Mouse (Mus musculus) neural tube, embryonic 14.5 days (tissue): ENCODE results near the gene Nebl. TPM values are rescaled to one million over a fixed set of nuclear protein-coding genes. Genes with fewer than 3 reads are reported as not detected.

ENCODE experiments used
- ATAC-seq: fragments of 200-750 bp; cut with Nextera tagmentation; 2 replicates; pipeline ENCODE4 v1.8.0; 2017; ENCODE audit warnings: low read depth, mild to moderate bottlenecking, moderate TSS enrichment, moderate library complexity
- H3K27ac ChIP-seq: fragments of 300-500 bp; sonication (generic); 2 replicates; pipeline ENCODE4 v1.5.1; 2014; ENCODE audit warnings: low read depth, mild to moderate bottlenecking, control low read depth, low read length, moderate library complexity, mixed read lengths
- H3K27me3 ChIP-seq: fragments of 300-500 bp; sonication (generic); 2 replicates; pipeline ENCODE4 v1.6.1; 2014; ENCODE audit warnings: low read length; ENCODE audit not compliant: control insufficient read depth, insufficient read depth
- H3K36me3 ChIP-seq: fragments of 300-500 bp; sonication (generic); 2 replicates; pipeline ENCODE4 v1.6.1; 2014; ENCODE audit warnings: low read length, mixed read lengths; ENCODE audit not compliant: control insufficient read depth, insufficient read depth
- H3K4me1 ChIP-seq: fragments of 300-500 bp; sonication (generic); 2 replicates; pipeline ENCODE4 v1.6.1; 2014; ENCODE audit warnings: low read length; ENCODE audit not compliant: control insufficient read depth, insufficient read depth
- H3K4me2 ChIP-seq: fragments of 300-500 bp; sonication (generic); 2 replicates; pipeline ENCODE4 v1.6.1; 2014; ENCODE audit warnings: mild to moderate bottlenecking, low read depth, low read length, control low read depth
- H3K4me3 ChIP-seq: fragments of 300-500 bp; sonication (generic); 2 replicates; pipeline ENCODE4 v1.5.1; 2014; ENCODE audit warnings: low read depth, low read length, control low read depth, mixed read lengths
- H3K9ac ChIP-seq: fragments of 300-500 bp; sonication (generic); replicated peaks from 2 replicates; pipeline ENCODE4 v1.6.1; 2014; ENCODE audit warnings: low read depth, mild to moderate bottlenecking, control low read depth, low read length, mixed read lengths
- H3K9me3 ChIP-seq: fragments of 300-500 bp; sonication (generic); 2 replicates; pipeline ENCODE4 v1.6.1; 2016; ENCODE audit warnings: low read length; ENCODE audit not compliant: control insufficient read depth
- WGBS: fragments of 180-500 bp; shearing (Covaris S2); extraction: QIAGEN DNeasy Blood & Tissue Kit; methylation state at CpG from one replicate; pipeline ENCODE4 v1.1.7; 2014; 5-methylcytosine and 5-hydroxymethylcytosine counted together
- polyA plus RNA-seq: library from polyadenylated mRNA; unstranded; fragments of >200 nt; fragmentation: Nextera tagmentation; extraction: Ambion mirVana; gene quantifications from 2 replicates; pipeline ENCODE4 v1.2.1, GENCODE M21; 2014

Gene Nebl
- polyA plus RNA-seq, 1 experiment from 2014 or later, result 16.7 TPM

DNA sequence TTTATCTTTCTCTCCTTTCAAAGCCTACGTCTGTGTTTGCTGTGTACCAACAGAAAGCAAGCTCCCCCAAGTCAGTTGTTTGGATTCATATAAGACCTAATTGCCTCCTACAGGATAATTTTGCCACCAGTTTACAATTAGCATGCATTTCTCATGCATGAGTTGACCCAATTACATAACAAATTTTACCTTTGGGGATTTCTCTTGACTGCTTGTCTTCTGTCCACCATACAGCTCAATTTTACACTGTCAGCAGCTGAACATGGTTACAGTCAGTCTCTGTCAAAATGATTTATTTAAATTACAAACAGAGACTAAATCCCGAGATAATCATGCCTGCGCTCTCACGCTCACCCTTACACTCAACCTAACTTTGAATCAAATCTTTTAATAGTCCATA lies 206.1 kb downstream of the Nebl start:
- Histone ChIP-seq H3K4me2 (no peak overlapping the region), H3K9ac (no peak overlapping the region), H3K27me3 (no peaks in the 10 kb centered on the region), H3K4me1 (0 out of 2 replicates have a peak, but pooled peaks cover 10% of the 10 kb centered on the region), H3K36me3 (no peaks in the 10 kb centered on the region), H3K9me3 (no peaks in the 10 kb centered on the region), H3K27ac (no peak overlapping the region), H3K4me3 (no peak overlapping the region)
- 34% methylated on average over 4 of the region's 4 CpGs for WGBS
- ATAC-seq, result peak; percentile 61; the same call in 1 of the 2 replicates

DNA sequence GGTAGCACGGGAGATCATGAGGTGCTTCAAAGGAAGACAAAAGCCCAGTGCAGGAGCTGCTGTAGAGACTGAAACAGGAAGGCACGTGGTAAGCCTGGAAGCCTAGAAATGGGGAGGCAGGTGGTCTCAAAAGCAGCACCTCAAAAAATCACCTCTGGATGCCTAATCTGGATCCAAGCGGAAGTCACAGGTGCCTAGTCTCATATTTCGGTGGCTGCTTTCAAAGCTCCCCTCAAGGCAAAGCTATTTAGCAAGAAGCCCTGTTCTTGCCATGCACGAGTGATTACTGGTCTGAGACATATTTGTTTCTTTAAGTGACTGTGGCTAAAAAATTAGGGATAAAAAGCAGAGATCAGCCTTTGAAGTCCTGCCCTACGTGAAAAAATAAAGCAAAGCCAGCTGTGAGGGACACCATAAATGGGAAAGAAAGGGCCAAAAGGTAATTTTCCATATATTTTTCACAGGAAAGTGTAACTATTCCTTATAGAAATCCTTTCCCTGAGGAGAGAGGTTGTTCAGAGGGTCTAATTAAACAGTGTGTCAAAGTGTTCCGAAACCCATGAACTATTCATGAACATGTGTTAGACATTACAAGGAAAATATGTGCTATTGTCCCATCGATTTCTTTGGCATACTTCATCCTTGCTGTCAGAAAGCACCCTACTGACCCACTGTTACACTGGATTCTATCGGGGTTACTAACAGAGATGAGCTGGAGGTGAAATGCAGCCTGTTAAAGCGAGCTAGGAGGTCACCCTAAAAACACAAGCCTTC lies 206.9 kb downstream of the Nebl start:
- 42% methylated on average over 10 of the region's 10 CpGs for WGBS
- H3K9me3 ChIP-seq, result no peaks in the 10 kb centered on the region
- H3K27ac ChIP-seq, result no peak overlapping the region
- no peaks in the 10 kb centered on the region for H3K36me3 ChIP-seq
- no peak overlapping the region for H3K4me3 ChIP-seq
- H3K27me3 ChIP-seq, result no peaks in the 10 kb centered on the region
- no peak for ATAC-seq
- no peak overlapping the region for H3K4me2 ChIP-seq
- H3K9ac ChIP-seq, result no peak overlapping the region
- H3K4me1 ChIP-seq, result 0 out of 2 replicates have a peak, but pooled peaks cover 10% of the 10 kb centered on the region

DNA sequence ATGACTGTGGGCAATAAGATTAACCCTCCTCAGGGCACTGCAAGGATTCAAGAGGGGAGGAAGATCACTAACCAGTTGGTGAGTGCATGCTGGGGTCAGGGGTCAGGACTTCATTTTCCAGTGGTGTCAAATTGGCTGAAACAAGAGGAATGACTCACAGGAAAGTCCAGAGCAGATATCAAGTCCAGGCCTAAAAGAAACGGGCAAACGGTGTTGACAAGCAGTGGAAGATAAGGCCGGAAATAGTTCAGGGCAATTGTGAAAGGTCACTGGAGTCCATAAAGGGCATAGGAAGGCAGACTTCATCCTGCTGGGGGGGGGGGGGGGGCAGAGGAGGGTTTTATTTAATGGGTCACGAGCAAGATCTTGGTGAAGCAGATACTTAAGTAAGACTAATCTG lies 207.5 kb downstream of the Nebl start:
- Histone ChIP-seq H3K36me3 (no peaks in the 10 kb centered on the region), H3K4me1 (0 out of 2 replicates have a peak, but pooled peaks cover 10% of the 10 kb centered on the region), H3K27ac (no peak overlapping the region), H3K4me3 (no peak overlapping the region), H3K9ac (no peak overlapping the region), H3K27me3 (no peaks in the 10 kb centered on the region), H3K9me3 (no peaks in the 10 kb centered on the region), H3K4me2 (no peak overlapping the region)
- 0 out of 2 replicates have a peak, but pooled peaks have one; percentile 20 for ATAC-seq
- WGBS, result 62% methylated on average over 4 of the region's 4 CpGs

DNA sequence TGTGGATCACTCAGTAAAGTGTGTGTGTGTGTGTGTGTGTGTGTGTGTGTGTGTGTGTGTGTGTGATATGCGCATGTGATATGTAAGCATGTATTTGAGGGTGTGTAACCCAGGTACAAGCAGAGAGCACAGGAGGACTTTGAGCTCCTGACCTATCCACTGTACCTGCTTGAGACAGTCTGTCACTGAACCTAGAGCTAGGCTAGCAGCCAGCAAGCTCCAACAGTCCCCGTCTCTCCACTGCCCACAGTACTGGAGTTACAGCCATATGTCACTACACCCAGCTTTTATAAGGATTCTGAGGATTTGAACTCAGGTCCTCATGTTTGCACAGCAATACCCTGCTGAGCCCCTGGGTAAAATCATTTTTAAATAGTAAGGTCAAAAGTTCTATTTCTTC lies 215.6 kb downstream of the Nebl start:
- H3K9ac ChIP-seq, result no peak overlapping the region
- no peak overlapping the region for H3K4me3 ChIP-seq
- H3K36me3 ChIP-seq, result no peaks in the 10 kb centered on the region
- WGBS, result 91% methylated on average over 2 of the region's 2 CpGs
- no peak for ATAC-seq
- H3K9me3 ChIP-seq, result no peaks in the 10 kb centered on the region
- no peak overlapping the region for H3K4me2 ChIP-seq
- H3K27ac ChIP-seq, result no peak overlapping the region
- no peaks in the 10 kb centered on the region for H3K27me3 ChIP-seq
- H3K4me1 ChIP-seq, result peaks cover 8% of the 10 kb centered on the region

DNA sequence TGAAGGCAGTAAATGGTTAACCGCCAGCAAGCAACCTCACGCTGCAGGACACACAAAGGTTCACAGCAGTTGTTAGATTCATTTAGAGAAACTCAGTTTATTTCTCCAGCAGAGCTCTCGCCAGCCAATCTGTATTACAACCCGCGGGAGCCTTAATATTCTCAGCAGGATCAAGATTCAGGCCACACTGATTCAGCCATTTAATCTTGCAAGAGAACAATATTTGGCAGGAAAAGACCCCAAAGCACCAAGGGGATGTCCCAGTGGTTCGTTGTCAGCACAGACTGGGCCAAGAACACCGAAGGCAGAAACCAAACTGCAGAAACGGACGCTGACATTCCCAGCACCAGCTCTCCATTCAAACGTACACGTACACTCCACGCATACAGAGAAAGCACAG lies 216.5 kb downstream of the Nebl start:
- H3K9me3 ChIP-seq, result no peaks in the 10 kb centered on the region
- peaks cover 8% of the 10 kb centered on the region for H3K4me1 ChIP-seq
- ATAC-seq, result peak; percentile 68
- 0 out of 2 replicates have a peak overlapping the region, but pooled peaks have one; percentile 23 for H3K4me2 ChIP-seq
- 16% methylated on average over 12 of the region's 12 CpGs for WGBS
- no peaks in the 10 kb centered on the region for H3K27me3 ChIP-seq
- H3K4me3 ChIP-seq, result no peak overlapping the region
- no peaks in the 10 kb centered on the region for H3K36me3 ChIP-seq
- no peak overlapping the region; the same call in 1 of the 2 replicates for H3K9ac ChIP-seq
- H3K27ac ChIP-seq, result peak overlapping the region; percentile 23; the same call in 1 of the 2 replicates

DNA sequence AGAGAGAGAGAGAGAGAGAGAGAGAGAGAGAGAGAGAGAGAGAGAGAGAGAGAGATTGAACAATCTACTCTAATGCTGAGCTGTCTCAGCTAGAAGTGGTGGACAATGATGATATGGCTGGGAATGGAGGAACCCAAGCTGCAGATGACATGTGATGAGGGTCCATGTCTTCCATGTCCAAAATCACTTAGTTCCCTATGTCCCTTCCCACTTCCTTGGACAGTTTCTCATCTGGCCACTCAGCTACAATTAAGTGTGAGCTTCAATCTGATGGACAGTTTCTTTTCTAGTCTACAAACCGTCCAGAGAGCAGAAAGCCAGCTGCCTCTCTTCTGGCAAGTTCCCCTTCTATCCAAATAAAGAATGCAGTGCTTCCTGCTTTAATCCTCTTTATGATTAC lies 221.3 kb downstream of the Nebl start:
- no peak for ATAC-seq
- no peak overlapping the region for H3K4me2 ChIP-seq
- 69% methylated on average over 1 of the region's 1 CpGs for WGBS

DNA sequence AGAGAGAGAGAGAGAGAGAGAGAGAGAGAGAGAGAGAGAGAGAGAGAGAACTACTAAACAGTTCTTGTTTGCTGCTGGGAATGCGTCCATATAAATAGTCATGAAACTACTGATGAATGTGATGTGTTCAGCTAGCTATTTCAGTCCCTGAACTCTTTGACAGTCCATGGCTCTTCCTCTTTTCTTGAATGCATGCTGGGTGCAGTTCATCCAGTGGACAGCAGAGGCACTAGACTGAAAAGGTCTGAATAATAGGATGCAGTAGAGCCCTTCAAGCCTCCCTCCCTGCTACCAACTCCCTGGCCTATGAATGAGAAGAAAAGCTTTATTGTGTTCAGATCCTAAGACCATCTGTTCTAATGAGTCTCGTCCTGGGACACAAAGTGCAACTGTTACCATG lies 223.9 kb downstream of the Nebl start:
- H3K9me3 ChIP-seq, result no peaks in the 10 kb centered on the region
- no peaks in the 10 kb centered on the region for H3K27me3 ChIP-seq
- no peak overlapping the region for H3K4me2 ChIP-seq
- H3K9ac ChIP-seq, result no peak overlapping the region
- H3K4me3 ChIP-seq, result no peak overlapping the region
- H3K4me1 ChIP-seq, result no peaks in the 10 kb centered on the region
- no peak overlapping the region for H3K27ac ChIP-seq
- WGBS, result 75% methylated on average over 2 of the region's 2 CpGs
- H3K36me3 ChIP-seq, result no peaks in the 10 kb centered on the region
- ATAC-seq, result no peak

More for the DNA sequence above, 221.3 kb downstream of the Nebl start:
- H3K27me3 ChIP-seq, result no peaks in the 10 kb centered on the region
- no peak overlapping the region for H3K4me3 ChIP-seq
- no peaks in the 10 kb centered on the region for H3K36me3 ChIP-seq
- H3K9ac ChIP-seq, result no peak overlapping the region
- H3K9me3 ChIP-seq, result no peaks in the 10 kb centered on the region
- H3K4me1 ChIP-seq, result peaks cover 7% of the 10 kb centered on the region
- H3K27ac ChIP-seq, result no peak overlapping the region

DNA sequence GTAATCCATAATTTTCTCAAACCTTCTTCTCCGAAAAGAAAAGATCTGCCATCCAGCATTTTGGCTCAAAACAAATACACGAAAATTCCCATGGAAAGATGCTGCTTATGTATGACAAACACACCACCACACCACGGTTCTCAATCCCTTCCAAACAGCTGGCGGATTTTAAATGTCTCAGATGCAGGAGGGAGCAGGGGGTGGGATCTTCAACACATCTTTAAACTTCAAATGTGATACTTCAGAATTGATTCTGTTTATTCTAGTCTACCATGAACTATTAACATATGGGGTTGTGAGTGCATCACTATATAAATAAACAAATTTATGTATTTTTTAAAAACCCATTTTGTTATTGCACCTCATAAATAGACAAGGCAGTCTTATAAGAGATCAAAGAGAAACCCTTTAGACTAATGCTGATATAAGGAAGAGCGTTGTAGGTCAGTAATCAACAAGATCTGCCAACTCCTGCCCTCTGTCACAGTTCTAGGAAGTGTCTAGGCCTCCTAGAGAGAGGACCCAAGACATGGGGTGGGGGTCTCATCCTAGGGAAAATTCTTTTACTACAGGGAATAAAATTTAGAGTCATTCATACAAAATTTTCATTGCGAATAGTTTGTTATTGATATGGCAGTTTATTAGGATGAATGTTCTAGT lies 227.0 kb downstream of the Nebl start:
- Histone ChIP-seq H3K4me1 (no peaks in the 10 kb centered on the region), H3K4me2 (no peak overlapping the region), H3K27ac (no peak overlapping the region), H3K4me3 (no peak overlapping the region), H3K36me3 (no peaks in the 10 kb centered on the region), H3K27me3 (no peaks in the 10 kb centered on the region), H3K9me3 (no peaks in the 10 kb centered on the region), H3K9ac (no peak overlapping the region)
- WGBS, result 90% methylated on average over 6 of the region's 6 CpGs
- no peak for ATAC-seq

DNA sequence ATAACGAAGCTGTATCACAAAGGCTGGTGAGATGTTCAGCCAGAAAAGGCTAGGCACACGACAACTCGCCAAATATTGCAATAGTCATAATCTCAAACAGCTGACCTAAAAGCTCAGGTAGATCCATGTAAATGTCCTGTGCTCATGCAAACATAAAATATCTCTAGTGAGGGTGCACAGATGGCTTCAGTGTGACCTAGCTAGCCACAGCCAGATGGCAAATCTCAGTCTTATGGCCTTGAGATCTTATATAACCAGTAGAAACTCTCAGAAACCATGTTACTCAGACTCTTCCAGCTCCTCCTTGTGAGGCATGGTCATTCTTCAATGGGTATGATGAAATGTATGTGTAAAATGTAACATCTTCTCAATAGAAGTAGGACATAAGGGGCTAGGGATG lies 230.2 kb downstream of the Nebl start:
- no peaks in the 10 kb centered on the region for H3K27me3 ChIP-seq
- H3K4me3 ChIP-seq, result no peak overlapping the region
- H3K4me2 ChIP-seq, result no peak overlapping the region
- WGBS, result 92% methylated on average over 3 of the region's 3 CpGs
- H3K9ac ChIP-seq, result no peak overlapping the region
- no peak for ATAC-seq
- H3K27ac ChIP-seq, result no peak overlapping the region
- H3K4me1 ChIP-seq, result no peaks in the 10 kb centered on the region
- no peaks in the 10 kb centered on the region for H3K9me3 ChIP-seq
- H3K36me3 ChIP-seq, result no peaks in the 10 kb centered on the region
